Mouse (Mus musculus) small intestine, adult 2 months (tissue): ENCODE results near the gene Ccl11. TPM values are rescaled to one million over a fixed set of nuclear protein-coding genes. Genes with fewer than 3 reads are reported as not detected.

Experiments used
- H3K27ac ChIP-seq: fragments of 200-500 bp; 2 replicates; pipeline ENCODE4 v1.5.1; 2012; ENCODE audit warnings: low read depth, low read length, control low read depth, inconsistent platforms; ENCODE audit not compliant: insufficient read depth
- H3K27me3 ChIP-seq: fragments of 200-500 bp; 2 replicates; pipeline ENCODE4 v1.6.1; 2012; ENCODE audit warnings: mild to moderate bottlenecking, moderate library complexity, low read length, inconsistent platforms; ENCODE audit not compliant: control insufficient read depth, insufficient read depth
- H3K36me3 ChIP-seq: fragments of 200-500 bp; 2 replicates; pipeline ENCODE4 v1.6.1; 2012; ENCODE audit warnings: mild to moderate bottlenecking, low read length, control low read depth, inconsistent platforms; ENCODE audit not compliant: control insufficient read depth, insufficient read depth
- H3K4me1 ChIP-seq: fragments of 200-500 bp; 2 replicates; pipeline ENCODE4 v1.6.1; 2012; ENCODE audit warnings: low read length, inconsistent platforms, mixed read lengths; ENCODE audit not compliant: control insufficient read depth, insufficient read depth, insufficient read length
- H3K4me3 ChIP-seq: fragments of 200-500 bp; 2 replicates; pipeline ENCODE4 v1.5.1; 2012; ENCODE audit warnings: low read depth, mild to moderate bottlenecking, control low read depth, inconsistent platforms, low read length, moderate library complexity
- CTCF ChIP-seq: fragments of 200-500 bp; IDR thresholded peaks from 2 replicates; pipeline ENCODE4 v1.5.1; 2012; ENCODE audit warnings: low read depth, mild to moderate bottlenecking, control low read depth, inconsistent platforms, low read length, moderate library complexity, mixed read lengths; ENCODE audit not compliant: insufficient replicate concordance, insufficient read length; ENCODE audit errors: extremely low read depth
- POLR2A ChIP-seq: fragments of 200-500 bp; IDR thresholded peaks from 2 replicates; pipeline ENCODE4 v1.6.1; 2012; ENCODE audit warnings: low read depth, mild to moderate bottlenecking, control low read depth, inconsistent platforms, low read length, moderate library complexity
- WGBS: fragments of 180-500 bp; shearing (Covaris S2); methylation state at CpG from one replicate; pipeline ENCODE4 v1.1.7; 2018; 5-methylcytosine and 5-hydroxymethylcytosine counted together
- polyA plus RNA-seq: library from polyadenylated mRNA; depleted of rRNA; stranded (reverse); fragments of >200 nt; gene quantifications from 2 replicates; pipeline ENCODE4 v1.2.3, GENCODE M21; 2012

Gene Ccl11
- polyA plus RNA-seq, 1 experiment, result 14.8 TPM

GRCm38 (mm10) chr11:82053849-82054248 is 3.8 kb upstream of the Ccl11 start:
- no peaks in the 10 kb centered on the region for H3K4me1 ChIP-seq
- no peak overlapping the region for H3K4me3 ChIP-seq
- H3K36me3 ChIP-seq, result no peaks in the 10 kb centered on the region
- WGBS, result 85% methylated on average over 7 of the region's 7 CpGs
- no peaks in the 10 kb centered on the region for H3K27me3 ChIP-seq
- H3K27ac ChIP-seq, result no peak overlapping the region
- no peak for TF ChIP-seq CTCF
- no peak for TF ChIP-seq POLR2A

- Histone ChIP-seq H3K27ac (no peak overlapping the region), H3K4me1 (no peaks in the 10 kb centered on the region), H3K4me3 (no peak overlapping the region), H3K36me3 (no peaks in the 10 kb centered on the region), H3K27me3 (no peaks in the 10 kb centered on the region)
- 67% methylated on average over 3 of the region's 3 CpGs for WGBS
- TF ChIP-seq CTCF (no peak), POLR2A (no peak)
These were observed 4.6 kb downstream of the Ccl11 start for GRCm38 (mm10) chr11:82062226-82062625.

GRCm38 (mm10) chr11:82063454-82063853 is 5.8 kb downstream of the Ccl11 start:
- WGBS, result 74% methylated on average over 2 of the region's 2 CpGs
- no peak overlapping the region for H3K4me3 ChIP-seq
- no peaks in the 10 kb centered on the region for H3K4me1 ChIP-seq
- no peaks in the 10 kb centered on the region for H3K27me3 ChIP-seq
- no peaks in the 10 kb centered on the region for H3K36me3 ChIP-seq
- TF ChIP-seq POLR2A (no peak), CTCF (no peak)
- no peak overlapping the region for H3K27ac ChIP-seq

- Histone ChIP-seq H3K36me3 (no peaks in the 10 kb centered on the region), H3K27ac (no peak overlapping the region)
- WGBS, result 84% methylated on average over 7 of the region's 7 CpGs
These were observed 9.4 kb downstream of the Ccl11 start for GRCm38 (mm10) chr11:82066953-82067571.

GRCm38 (mm10) chr11:82071076-82071475 is 13.5 kb downstream of the Ccl11 start:
- H3K27ac ChIP-seq, result no peak overlapping the region
- TF ChIP-seq POLR2A (no peak), CTCF (no peak)
- H3K27me3 ChIP-seq, result no peaks in the 10 kb centered on the region
- WGBS, result 74% methylated on average over 3 of the region's 3 CpGs
- no peak overlapping the region for H3K4me3 ChIP-seq
- no peaks in the 10 kb centered on the region for H3K4me1 ChIP-seq
- no peaks in the 10 kb centered on the region for H3K36me3 ChIP-seq

More at GRCm38 (mm10) chr11:82066953-82067571, 9.4 kb downstream of the Ccl11 start:
- H3K4me1 ChIP-seq, result no peaks in the 10 kb centered on the region
- H3K27me3 ChIP-seq, result no peaks in the 10 kb centered on the region
- H3K4me3 ChIP-seq, result no peak overlapping the region
- TF ChIP-seq CTCF (no peak), POLR2A (no peak)

GRCm38 (mm10) chr11:82072374-82072773 is 14.8 kb downstream of the Ccl11 start:
- Histone ChIP-seq H3K4me3 (no peak overlapping the region), H3K4me1 (no peaks in the 10 kb centered on the region), H3K27ac (no peak overlapping the region), H3K36me3 (no peaks in the 10 kb centered on the region), H3K27me3 (no peaks in the 10 kb centered on the region)
- TF ChIP-seq POLR2A (no peak), CTCF (no peak)
- WGBS, result 79% methylated on average over 1 of the region's 1 CpGs

GRCm38 (mm10) chr11:82072984-82073383 is 15.4 kb downstream of the Ccl11 start:
- Histone ChIP-seq H3K27me3 (no peaks in the 10 kb centered on the region), H3K4me3 (no peak overlapping the region), H3K4me1 (no peaks in the 10 kb centered on the region), H3K27ac (no peak overlapping the region), H3K36me3 (no peaks in the 10 kb centered on the region)
- TF ChIP-seq CTCF (no peak), POLR2A (no peak)
- 54% methylated on average over 3 of the region's 3 CpGs for WGBS
